Mouse (Mus musculus) yolk sac, embryonic 10.5 days (tissue): ENCODE results near the gene Izumo4.

Experiments
- DNase-seq: peaks from one replicate; pipeline ENCODE4 v3.0.0-alpha.2; 2017; ENCODE audit warnings: low spot score

Gene Izumo4

GRCm38 (mm10) chr10:80669737-80670485, 32.1 kb upstream of the Izumo4 start:
- no peak for DNase-seq

GRCm38 (mm10) chr10:80670531-80670930, 31.5 kb upstream of the Izumo4 start:
- DNase-seq: no peak

- no peak for DNase-seq
Measured at GRCm38 (mm10) chr10:80671251-80671650, 30.7 kb upstream of the Izumo4 start.

GRCm38 (mm10) chr10:80671936-80672690, 29.9 kb upstream of the Izumo4 start:
- DNase-seq: no peak

- DNase-seq: no peak
Measured at GRCm38 (mm10) chr10:80673690-80674089, 28.3 kb upstream of the Izumo4 start.

- no peak for DNase-seq
Measured at GRCm38 (mm10) chr10:80674161-80674711, 27.7 kb upstream of the Izumo4 start.

- no peak for DNase-seq
Measured at GRCm38 (mm10) chr10:80674851-80675404, 27.1 kb upstream of the Izumo4 start.

GRCm38 (mm10) chr10:80675405-80676197, 26.4 kb upstream of the Izumo4 start:
- no peak for DNase-seq

GRCm38 (mm10) chr10:80676198-80676928, 25.6 kb upstream of the Izumo4 start:
- peak; percentile 100 for DNase-seq

GRCm38 (mm10) chr10:80677128-80677875, 24.7 kb upstream of the Izumo4 start:
- no peak for DNase-seq

- DNase-seq: peak; percentile 42
Measured at GRCm38 (mm10) chr10:80677942-80678436, 24.0 kb upstream of the Izumo4 start, which contains the start of gene Mknk2. Gene Mknk2 (minus strand): TSS chr10:80678112.

- no peak for DNase-seq
Measured at GRCm38 (mm10) chr10:80678601-80679377, 23.2 kb upstream of the Izumo4 start.

GRCm38 (mm10) chr10:80679556-80680259, 22.3 kb upstream of the Izumo4 start:
- no peak for DNase-seq

- no peak for DNase-seq
Measured at GRCm38 (mm10) chr10:80680260-80680696, 21.7 kb upstream of the Izumo4 start.

- no peak for DNase-seq
Measured at GRCm38 (mm10) chr10:80682003-80682402, 20.0 kb upstream of the Izumo4 start.

GRCm38 (mm10) chr10:80683647-80684046, 18.3 kb upstream of the Izumo4 start:
- DNase-seq: no peak

- DNase-seq: no peak
Measured at GRCm38 (mm10) chr10:80684214-80684613, 17.8 kb upstream of the Izumo4 start.

GRCm38 (mm10) chr10:80684984-80685383, 17.0 kb upstream of the Izumo4 start:
- no peak for DNase-seq

- DNase-seq: no peak
Measured at GRCm38 (mm10) chr10:80686617-80687016, 15.4 kb upstream of the Izumo4 start.
